Mouse (Mus musculus) embryonic facial prominence, embryonic 10.5 days (tissue): ENCODE measurements at regions not wholly inside any gene's neighbourhood (a gene's known extent, or its start where the extent isn't known, plus 50 kb on each side); places are given as distances from the start of the nearest gene placed in this dataset.

Experiments
- DNase-seq: peaks from one replicate; pipeline ENCODE4 v3.0.0-alpha.2; 2017; ENCODE audit warnings: low spot score
- H3K27ac ChIP-seq: fragments of 300-500 bp; sonication (generic); replicated peaks from 2 replicates; pipeline ENCODE4 v1.5.1; 2016; ENCODE audit warnings: mild to moderate bottlenecking
- H3K27me3 ChIP-seq: fragments of 300-500 bp; sonication (generic); replicated peaks from 2 replicates; pipeline ENCODE4 v1.6.1; 2016; ENCODE audit warnings: low read depth, mild to moderate bottlenecking; ENCODE audit not compliant: poor library complexity, severe bottlenecking
- H3K36me3 ChIP-seq: fragments of 300-500 bp; sonication (generic); replicated peaks from 2 replicates; pipeline ENCODE4 v1.6.1; 2016; ENCODE audit warnings: mild to moderate bottlenecking, moderate library complexity
- H3K4me1 ChIP-seq: fragments of 300-500 bp; sonication (generic); 2 replicates; pipeline ENCODE4 v1.6.1; 2016
- H3K4me3 ChIP-seq: fragments of 300-500 bp; sonication (generic); 2 replicates; pipeline ENCODE4 v1.5.1; 2016; ENCODE audit warnings: mild to moderate bottlenecking, moderate library complexity
- H3K9me3 ChIP-seq: fragments of 300-500 bp; sonication (generic); 2 replicates; pipeline ENCODE4 v1.6.1; 2016; ENCODE audit warnings: mild to moderate bottlenecking
- WGBS: fragments of 180-500 bp; shearing (Covaris S2); methylation state at CpG from one replicate; pipeline ENCODE4 v1.1.7; 2016; 5-methylcytosine and 5-hydroxymethylcytosine counted together

- H3K27me3 ChIP-seq = no peaks in the 10 kb centered on the region
- no peaks in the 10 kb centered on the region for H3K4me1 ChIP-seq
- WGBS = 91% methylated on average over 4 of the region's 4 CpGs
- H3K36me3 ChIP-seq = no peaks in the 10 kb centered on the region
- H3K4me3 ChIP-seq = no peak overlapping the region
- no peak for DNase-seq
- no peak overlapping the region for H3K27ac ChIP-seq
- H3K9me3 ChIP-seq = no peaks in the 10 kb centered on the region
These were observed 189.0 kb downstream of the Ttll7 start for GRCm38 (mm10) chr3:147041201-147041600.

GRCm38 (mm10) chr3:147042911-147043310 is 190.7 kb downstream of the Ttll7 start:
- Histone ChIP-seq H3K9me3 (no peaks in the 10 kb centered on the region), H3K36me3 (no peaks in the 10 kb centered on the region), H3K27ac (no peak overlapping the region), H3K27me3 (no peaks in the 10 kb centered on the region), H3K4me3 (no peak overlapping the region), H3K4me1 (no peaks in the 10 kb centered on the region)
- WGBS = 84% methylated on average over 3 of the region's 3 CpGs
- DNase-seq = no peak

DNA sequence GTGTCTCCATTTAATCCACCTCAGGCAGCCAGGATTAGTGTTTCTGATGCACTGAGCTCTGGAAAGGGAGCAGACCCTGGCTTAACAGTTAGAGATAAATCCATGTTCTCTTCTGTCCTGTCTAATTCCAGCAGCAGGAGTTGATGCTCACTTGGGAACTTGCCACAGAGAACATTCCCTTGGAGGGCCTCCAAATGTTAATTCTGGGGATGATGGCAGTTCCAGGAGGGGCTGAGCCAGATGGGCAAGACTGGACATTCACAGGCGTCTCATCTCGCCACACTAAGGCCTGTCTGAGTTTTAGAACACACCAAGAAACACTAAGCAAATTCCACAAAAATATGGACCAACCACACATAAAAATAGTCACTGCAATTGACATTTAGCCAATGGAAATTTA is 194.5 kb downstream of the Ttll7 start:
- Histone ChIP-seq H3K27ac (no peak overlapping the region), H3K27me3 (no peaks in the 10 kb centered on the region), H3K9me3 (no peaks in the 10 kb centered on the region), H3K36me3 (no peaks in the 10 kb centered on the region), H3K4me3 (no peak overlapping the region), H3K4me1 (peaks cover 5% of the 10 kb centered on the region)
- DNase-seq = no peak
- WGBS = 79% methylated on average over 2 of the region's 2 CpGs

DNA sequence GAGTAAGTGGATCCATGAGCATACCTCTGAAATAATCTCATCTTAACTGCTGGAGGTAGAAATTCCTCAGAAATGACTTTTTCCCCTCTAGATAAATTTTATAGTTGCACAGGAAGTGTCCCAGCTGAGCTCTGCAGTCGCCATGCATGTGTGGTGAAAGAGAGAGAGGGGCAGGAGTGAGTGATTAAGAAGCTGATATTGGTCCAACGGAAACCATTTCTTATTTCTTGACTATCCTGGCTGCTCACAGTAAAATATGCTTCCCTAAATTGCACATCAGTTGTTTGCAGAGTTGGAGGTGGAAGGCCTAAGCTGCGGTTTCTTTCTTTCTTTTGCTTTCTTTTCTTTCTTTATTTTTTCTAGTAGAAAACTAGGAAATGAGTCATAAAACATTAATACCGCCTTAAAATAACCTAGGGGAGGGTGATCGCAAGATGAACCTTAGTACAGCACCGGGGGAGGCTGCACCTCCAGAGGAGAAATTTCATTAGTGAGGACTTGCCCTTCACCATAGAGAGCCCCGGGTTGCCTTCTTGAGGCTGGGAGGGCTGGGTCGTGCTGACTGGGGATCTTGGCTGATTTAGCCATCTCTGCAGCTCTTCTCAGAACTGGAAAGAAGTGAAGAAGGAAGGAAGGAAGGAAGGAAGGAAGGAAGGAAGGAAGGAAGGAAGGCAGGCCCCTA is 202.1 kb downstream of the Ttll7 start:
- no peak overlapping the region for H3K27ac ChIP-seq
- no peaks in the 10 kb centered on the region for H3K9me3 ChIP-seq
- H3K36me3 ChIP-seq = no peaks in the 10 kb centered on the region
- no peak overlapping the region for H3K4me3 ChIP-seq
- DNase-seq = no peak
- 84% methylated on average over 8 of the region's 8 CpGs for WGBS
- H3K4me1 ChIP-seq = 0 out of 2 replicates have a peak, but pooled peaks cover 2% of the 10 kb centered on the region
- no peaks in the 10 kb centered on the region for H3K27me3 ChIP-seq

GRCm38 (mm10) chr3:147057874-147058273 is 205.7 kb downstream of the Ttll7 start:
- WGBS = 58% methylated on average over 3 of the region's 3 CpGs
- Histone ChIP-seq H3K4me1 (0 out of 2 replicates have a peak, but pooled peaks cover 2% of the 10 kb centered on the region), H3K4me3 (no peak overlapping the region), H3K27me3 (no peaks in the 10 kb centered on the region), H3K9me3 (no peaks in the 10 kb centered on the region), H3K27ac (no peak overlapping the region), H3K36me3 (no peaks in the 10 kb centered on the region)
- DNase-seq = no peak

GRCm38 (mm10) chr3:147060659-147061058 is 208.5 kb downstream of the Ttll7 start:
- no peak for DNase-seq
- WGBS = 92% methylated on average over 8 of the region's 8 CpGs
- Histone ChIP-seq H3K9me3 (no peaks in the 10 kb centered on the region), H3K4me1 (peaks cover 14% of the 10 kb centered on the region; the same call in 1 of the 2 replicates), H3K4me3 (no peak overlapping the region), H3K27ac (no peak overlapping the region), H3K36me3 (no peaks in the 10 kb centered on the region), H3K27me3 (no peaks in the 10 kb centered on the region)

DNA sequence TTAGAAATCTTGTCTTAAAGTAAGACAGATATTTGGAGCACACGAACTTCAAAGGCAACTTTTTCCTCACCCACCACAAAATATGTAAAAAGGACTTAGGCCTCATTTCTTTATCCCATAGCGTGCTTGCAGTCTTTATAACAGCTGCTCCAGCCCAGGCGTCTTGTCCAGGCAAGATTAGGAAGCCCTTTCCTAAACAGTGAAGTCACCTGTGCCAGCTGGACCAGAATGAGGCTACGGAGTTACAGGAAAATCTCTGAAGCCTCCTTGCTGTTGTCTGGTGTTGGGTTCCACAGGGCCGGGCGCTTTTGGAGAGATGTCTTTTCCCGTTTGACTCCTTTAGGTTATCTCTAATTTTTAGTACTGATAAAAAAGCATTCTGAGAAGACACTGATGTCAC is 210.3 kb downstream of the Ttll7 start:
- Histone ChIP-seq H3K27me3 (no peaks in the 10 kb centered on the region), H3K27ac (no peak overlapping the region), H3K9me3 (no peaks in the 10 kb centered on the region), H3K36me3 (no peaks in the 10 kb centered on the region), H3K4me1 (peaks cover 14% of the 10 kb centered on the region; the same call in 1 of the 2 replicates), H3K4me3 (no peak overlapping the region)
- 84% methylated on average over 7 of the region's 7 CpGs for WGBS
- no peak for DNase-seq

DNA sequence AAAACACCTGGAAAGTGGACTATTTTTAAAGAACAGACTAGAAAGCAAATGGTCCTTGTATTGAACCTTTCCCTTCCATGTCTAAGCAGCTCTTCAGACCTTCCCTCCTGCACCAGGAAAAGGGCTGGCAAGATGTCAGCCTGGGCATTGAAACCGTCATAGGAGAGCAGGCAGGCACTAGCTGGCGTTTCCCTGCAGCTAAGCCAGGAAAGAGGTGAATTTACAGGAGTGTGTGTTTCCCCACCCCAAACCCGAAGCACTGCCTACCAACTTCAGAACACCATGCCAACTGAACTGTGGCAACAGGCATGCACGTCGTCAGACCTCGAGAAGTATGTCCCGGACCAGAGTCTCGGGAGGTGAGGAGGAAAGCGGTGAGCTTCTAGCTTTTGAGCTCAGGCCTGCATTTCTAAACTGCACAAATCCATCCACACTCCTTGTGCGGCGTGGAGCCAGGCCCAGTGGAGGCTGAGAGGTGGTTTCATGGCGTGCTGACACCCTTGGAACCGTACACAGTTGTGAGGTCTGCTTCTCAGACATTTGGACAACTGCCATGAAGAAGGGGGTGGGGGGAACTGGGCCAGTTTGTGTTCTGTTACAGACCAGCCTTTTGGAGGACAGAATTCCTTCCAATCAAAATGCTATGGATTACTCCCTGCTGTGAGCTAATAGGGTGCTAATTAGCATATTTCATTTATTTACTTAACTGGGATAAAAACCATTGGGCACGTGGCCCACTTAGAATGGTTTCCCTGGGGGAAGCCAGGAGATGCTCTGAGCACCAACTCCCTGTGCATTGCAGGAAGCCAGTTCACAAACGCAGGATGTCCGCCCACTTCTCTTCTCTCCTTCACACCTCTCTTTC is 211.6 kb downstream of the Ttll7 start:
- Histone ChIP-seq H3K9me3 (no peaks in the 10 kb centered on the region), H3K27me3 (no peaks in the 10 kb centered on the region), H3K4me1 (peaks cover 12% of the 10 kb centered on the region; the same call in 1 of the 2 replicates), H3K36me3 (no peaks in the 10 kb centered on the region), H3K4me3 (no peak overlapping the region), H3K27ac (no peak overlapping the region)
- no peak for DNase-seq
- WGBS = 82% methylated on average over 16 of the region's 16 CpGs

GRCm38 (mm10) chr3:147064443-147064868 is 212.3 kb downstream of the Ttll7 start:
- no peak overlapping the region for H3K4me3 ChIP-seq
- 71% methylated on average over 3 of the region's 3 CpGs for WGBS
- H3K36me3 ChIP-seq = no peaks in the 10 kb centered on the region
- no peak overlapping the region for H3K27ac ChIP-seq
- H3K9me3 ChIP-seq = no peaks in the 10 kb centered on the region
- no peaks in the 10 kb centered on the region for H3K27me3 ChIP-seq
- no peak for DNase-seq
- peaks cover 12% of the 10 kb centered on the region; the same call in 1 of the 2 replicates for H3K4me1 ChIP-seq

DNA sequence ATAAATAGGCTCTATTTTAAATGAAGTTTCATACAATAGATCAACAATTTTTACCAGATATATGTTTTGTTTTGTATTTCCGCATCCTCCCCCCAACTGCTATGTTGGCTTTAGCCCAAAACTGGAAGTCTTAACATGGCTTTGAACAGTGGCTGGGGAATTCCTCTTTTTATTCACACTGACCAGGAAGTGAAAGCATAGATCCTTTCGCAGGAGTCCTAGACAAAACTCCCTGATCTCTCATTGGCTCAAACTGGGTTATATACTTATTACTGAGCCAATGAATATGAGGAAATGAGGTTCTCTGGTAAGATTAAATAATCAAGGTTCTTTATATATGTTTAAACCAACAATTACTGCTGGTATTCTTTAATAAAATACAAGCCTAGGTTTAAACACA is 218.8 kb downstream of the Ttll7 start:
- no peak overlapping the region for H3K27ac ChIP-seq
- 95% methylated on average over 2 of the region's 2 CpGs for WGBS
- no peak overlapping the region for H3K4me3 ChIP-seq
- DNase-seq = no peak
- H3K36me3 ChIP-seq = no peaks in the 10 kb centered on the region
- H3K4me1 ChIP-seq = no peaks in the 10 kb centered on the region
- no peaks in the 10 kb centered on the region for H3K9me3 ChIP-seq
- no peaks in the 10 kb centered on the region for H3K27me3 ChIP-seq

DNA sequence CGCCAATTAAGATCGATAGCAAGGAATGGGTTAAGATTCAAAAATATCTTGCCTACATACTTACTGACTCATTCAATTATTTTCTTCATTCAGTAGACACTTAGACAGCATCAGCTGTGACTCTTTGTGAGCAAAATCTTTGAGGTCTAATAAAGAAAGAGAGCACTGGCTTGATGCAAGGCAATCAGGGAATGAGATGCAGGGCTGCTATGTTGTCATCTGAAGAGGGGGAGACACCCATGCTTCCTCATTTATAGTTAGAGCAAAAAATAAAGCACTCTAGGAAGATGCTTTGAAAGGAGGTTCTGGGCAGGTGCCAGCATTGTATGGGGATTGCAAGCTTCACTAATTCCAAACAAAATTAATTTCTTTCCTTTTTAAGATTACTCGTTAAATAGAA is 228.0 kb downstream of the Ttll7 start:
- DNase-seq = no peak
- no peaks in the 10 kb centered on the region for H3K27me3 ChIP-seq
- peaks cover 24% of the 10 kb centered on the region for H3K4me1 ChIP-seq
- H3K27ac ChIP-seq = no peak overlapping the region
- no peaks in the 10 kb centered on the region for H3K36me3 ChIP-seq
- no peaks in the 10 kb centered on the region for H3K9me3 ChIP-seq
- 83% methylated on average over 3 of the region's 3 CpGs for WGBS
- H3K4me3 ChIP-seq = no peak overlapping the region

DNA sequence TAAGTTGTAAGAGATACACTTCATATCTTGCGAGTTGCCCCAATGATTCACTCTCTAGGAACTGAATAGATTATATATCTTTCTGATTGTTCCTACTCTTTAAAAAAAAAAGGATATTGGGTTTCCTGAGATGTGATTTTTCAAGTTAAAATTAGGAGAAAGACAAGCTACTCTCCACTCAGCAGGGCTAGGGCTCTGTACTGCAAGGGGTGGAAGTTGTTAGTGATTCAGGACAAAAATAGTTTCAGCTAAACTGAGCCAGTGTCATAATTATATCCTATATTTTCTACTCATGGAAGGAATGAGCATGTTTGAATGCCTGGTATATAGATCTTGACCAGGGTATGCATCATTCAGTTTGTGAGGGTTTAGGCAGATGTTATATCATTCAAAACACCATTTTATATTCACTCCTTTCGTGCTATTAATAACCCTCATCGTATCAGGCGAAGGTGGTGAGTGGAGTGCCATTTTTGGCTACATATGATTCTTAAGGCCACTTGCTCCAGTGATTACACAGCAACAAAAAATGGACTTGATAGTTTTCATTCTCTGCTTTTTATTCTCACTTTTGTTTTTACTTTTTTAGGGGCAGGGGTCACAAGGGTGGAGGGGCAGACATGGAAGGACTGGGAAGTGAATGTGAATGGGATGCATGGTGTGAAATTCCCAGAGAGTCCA is 228.7 kb downstream of the Ttll7 start:
- no peaks in the 10 kb centered on the region for H3K36me3 ChIP-seq
- no peak for DNase-seq
- H3K4me3 ChIP-seq = no peak overlapping the region
- H3K4me1 ChIP-seq = peaks cover 28% of the 10 kb centered on the region
- no peak overlapping the region for H3K27ac ChIP-seq
- no peaks in the 10 kb centered on the region for H3K9me3 ChIP-seq
- no peaks in the 10 kb centered on the region for H3K27me3 ChIP-seq
- 85% methylated on average over 4 of the region's 4 CpGs for WGBS
